Mouse (Mus musculus) heart, adult 9 months (tissue): ENCODE results near the gene Pygo2.

Experiments used
- DNase-seq, 2 experiments: peaks; one replicate each; pipeline ENCODE4 v3.0.0; 2022; ENCODE audit warnings: low spot score in 2 of 2

The Pygo2 gene

GRCm38 (mm10) chr3:89430171-89431159, at the start of gene Pygo2:
TSS of gene Pygo2 (plus strand) at chr3:89430214.
- DNase-seq: peak; percentile 97 to 98

GRCm38 (mm10) chr3:89380291-89380690, 49.7 kb upstream of the Pygo2 start:
- DNase-seq: no peak

DNA sequence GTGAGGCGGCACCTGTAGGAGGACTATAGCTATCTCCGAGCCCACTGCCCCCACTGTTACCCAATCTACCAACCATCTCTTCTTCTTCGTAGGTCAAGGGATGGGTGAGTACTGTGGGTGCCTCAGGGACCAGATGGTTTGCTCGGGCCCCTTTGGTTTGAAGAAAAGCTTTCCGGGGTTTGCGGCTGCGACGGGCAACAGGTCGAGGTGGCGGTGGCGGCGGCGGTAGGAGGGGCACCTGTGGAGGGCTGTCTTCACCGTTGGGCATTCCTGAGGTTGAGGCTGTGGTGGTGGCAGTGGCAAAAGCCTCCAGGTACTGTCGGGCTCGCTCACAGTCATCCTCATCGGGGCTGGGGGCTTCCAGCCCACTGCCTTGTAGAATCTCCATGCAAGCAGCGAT, 49.3 kb upstream of the Pygo2 start:
- DNase-seq: no peak

- DNase-seq: no peak
Measured at GRCm38 (mm10) chr3:89381233-89381632, 48.8 kb upstream of the Pygo2 start.

- no peak for DNase-seq
Measured at GRCm38 (mm10) chr3:89382033-89382882, 47.8 kb upstream of the Pygo2 start.

DNA sequence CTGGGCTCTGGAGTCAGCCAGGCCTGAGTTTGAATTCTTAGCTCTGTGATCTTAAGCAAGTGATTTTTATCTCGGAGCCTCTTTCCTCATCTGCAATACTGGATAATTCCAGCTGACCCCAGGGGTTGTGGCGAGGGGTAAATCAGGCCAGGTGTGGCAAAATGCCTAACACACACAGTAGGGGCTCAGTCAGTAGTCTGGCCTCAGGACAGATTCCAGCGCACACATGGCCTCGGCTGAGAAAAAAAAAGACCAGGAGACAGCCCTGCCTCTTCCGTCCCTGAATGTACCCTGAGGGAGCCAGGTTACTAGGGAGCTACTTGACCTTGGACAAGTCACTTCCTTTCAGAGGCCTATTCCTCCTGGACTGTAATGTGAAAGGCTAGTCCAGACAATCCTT, 47.1 kb upstream of the Pygo2 start:
- DNase-seq: no peak

DNA sequence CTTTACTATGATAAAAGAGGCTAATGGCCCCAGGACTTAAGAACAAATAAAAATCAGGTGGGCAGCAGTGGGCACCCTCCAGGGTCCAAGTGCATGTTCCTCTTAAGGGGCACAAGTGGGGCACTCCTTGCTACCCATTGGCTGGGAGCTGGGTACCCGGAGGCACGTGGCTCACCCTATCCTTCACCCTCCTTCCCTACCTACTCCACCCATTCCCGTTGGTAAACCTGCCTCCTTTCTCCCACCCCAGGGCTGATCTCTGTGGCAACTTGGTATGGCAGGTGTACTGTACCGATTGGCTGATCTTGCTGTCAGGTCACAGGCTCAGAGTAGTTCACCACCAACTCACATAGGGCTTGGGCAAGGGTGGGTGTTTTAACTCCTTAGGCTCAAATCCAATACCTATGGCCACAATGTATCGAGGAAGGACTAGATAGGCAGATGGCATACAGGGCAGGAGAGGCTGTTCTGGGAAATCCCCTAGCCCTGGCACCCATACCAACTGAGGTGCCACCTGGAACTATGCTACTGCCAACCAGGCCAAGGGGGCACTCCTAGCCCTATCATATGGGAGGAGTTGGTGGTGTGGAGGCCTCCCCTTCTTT, 46.3 kb upstream of the Pygo2 start:
- no peak for DNase-seq

- DNase-seq: no peak
Measured at GRCm38 (mm10) chr3:89384331-89385076, 45.5 kb upstream of the Pygo2 start.

DNA sequence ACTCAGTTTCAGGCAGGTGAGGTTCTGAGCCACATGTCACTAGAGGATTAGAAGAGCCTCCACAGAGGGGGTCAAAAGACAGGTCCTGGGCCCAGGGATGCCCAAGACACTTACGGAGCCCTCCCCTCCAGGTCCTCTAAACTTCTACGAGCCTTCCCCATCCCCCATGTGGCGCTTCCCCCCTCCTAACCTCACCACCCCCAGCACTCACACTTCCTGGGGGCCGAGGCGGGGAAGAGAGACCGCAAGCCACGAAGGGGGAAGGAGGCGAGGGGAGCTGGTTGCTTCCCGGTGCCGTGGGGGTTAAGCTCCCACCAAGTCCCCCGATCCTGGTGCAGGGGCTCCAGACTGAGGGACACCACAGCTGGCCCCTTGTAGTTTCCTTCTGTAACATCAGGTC, 44.6 kb upstream of the Pygo2 start:
- DNase-seq: no peak

DNA sequence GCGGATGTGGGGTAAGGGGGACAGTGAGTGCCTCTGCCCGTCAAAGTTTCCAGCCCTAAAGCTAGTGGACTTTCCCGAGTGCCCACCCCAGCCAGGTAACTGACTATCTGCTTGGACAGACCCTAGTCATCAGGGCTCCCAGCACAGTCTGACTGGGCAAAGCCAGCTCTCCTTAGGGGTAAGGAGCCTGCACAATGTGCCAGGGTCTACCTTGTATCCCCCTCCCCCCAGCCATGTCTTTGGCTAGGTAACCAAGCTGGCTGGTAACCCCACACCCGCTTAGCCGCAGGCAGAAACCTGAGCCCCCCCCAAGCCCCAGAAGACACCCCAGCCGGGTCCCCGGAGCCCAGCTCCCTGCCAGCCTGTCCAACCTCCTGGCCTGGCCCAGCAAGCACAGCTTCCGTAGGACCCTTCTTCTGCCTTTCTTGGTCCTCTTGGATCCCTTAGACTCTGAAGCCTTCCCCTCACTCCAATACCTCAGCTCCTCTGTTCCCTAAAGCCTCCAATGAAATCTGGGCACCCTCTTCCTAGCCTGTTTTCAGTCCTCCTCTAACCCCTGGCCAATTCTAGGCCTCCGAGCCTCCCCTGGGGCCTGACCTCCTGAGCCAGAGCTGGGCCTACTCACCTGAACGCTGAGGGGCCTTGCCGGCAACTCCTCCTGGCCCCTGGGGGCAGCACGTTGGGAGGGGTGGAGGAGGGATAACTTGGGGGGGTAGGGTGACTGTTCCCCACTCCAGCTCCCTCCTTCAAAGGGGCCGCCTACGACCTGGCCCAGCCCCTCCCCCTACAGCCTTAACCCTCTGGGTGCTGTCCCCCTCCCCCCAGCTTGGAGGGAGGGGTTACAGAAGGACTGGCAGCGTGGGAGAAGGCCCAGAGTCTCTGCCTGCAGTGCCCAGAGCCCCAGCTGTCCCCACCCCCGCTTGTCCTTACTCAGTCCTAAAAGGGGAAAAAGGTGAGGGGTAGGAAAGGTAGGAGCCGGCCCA, 43.3 kb upstream of the Pygo2 start:
- DNase-seq: no peak

- peak; percentile 40 to 52 for DNase-seq
Measured at GRCm38 (mm10) chr3:89387632-89388031, 42.4 kb upstream of the Pygo2 start.

DNA sequence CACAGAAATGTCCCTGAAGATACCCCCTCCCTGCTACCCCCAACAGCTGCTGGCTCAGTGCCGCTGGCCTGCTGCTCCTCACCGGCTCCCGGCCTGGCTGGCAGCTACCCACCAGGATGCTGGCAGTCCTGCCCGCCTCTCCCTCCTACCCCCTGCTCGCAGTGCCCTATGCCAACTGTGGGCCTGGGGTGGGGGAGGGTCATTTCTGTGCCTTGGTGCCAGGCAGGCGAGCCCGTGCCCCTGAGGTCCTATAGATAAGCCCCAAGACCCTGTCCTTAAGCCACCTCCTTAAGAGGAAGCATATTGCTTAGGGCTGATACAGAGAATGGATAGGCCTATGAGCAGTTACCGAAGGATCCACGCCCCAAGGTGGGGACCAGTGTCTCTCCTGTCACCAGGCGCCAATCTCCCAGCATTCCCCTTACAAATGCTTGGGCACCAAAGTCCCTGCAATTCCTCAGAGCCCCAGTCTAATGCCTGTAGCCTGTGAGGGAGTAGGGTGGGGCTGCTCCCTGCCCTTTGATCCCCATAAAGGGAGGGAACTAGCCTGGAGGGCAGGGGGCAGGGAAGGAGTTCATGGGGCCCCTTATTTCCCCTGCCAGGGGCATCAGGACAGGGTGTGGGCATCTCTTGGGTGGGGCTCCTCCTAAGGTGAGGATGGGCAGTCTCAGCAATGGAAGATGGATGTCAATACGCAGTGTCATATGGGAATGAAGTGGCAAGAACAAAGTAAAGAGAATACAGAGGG, 41.7 kb upstream of the Pygo2 start:
- peak; percentile 65 to 71 for DNase-seq

GRCm38 (mm10) chr3:89388901-89389740, 40.9 kb upstream of the Pygo2 start:
- peak in 1 of 2 experiments; percentile 47 for DNase-seq

DNA sequence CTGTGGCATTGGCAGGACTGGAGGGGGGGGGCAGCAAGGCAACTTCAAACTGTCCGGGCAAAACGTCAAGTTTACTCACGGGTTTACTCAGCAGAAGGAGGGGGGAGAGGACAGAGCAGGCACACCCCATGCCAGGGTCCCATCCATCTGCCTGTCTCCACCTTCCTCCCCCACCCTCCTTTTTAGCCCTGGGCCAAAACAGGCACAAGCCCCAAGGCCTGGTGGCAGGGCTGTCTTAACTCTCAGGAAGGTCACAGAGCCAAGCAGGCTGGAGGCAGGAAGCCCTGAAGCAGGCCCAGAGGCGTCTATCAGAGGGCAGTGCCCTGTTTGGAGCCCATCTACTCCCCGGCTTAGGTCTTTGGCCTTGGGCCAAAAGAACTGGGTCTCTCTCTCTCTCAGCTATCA, 39.9 kb upstream of the Pygo2 start:
- peak; percentile 63 to 69 for DNase-seq

GRCm38 (mm10) chr3:89390699-89391662, 39.0 kb upstream of the Pygo2 start:
- peak; percentile 32 to 42 for DNase-seq

DNA sequence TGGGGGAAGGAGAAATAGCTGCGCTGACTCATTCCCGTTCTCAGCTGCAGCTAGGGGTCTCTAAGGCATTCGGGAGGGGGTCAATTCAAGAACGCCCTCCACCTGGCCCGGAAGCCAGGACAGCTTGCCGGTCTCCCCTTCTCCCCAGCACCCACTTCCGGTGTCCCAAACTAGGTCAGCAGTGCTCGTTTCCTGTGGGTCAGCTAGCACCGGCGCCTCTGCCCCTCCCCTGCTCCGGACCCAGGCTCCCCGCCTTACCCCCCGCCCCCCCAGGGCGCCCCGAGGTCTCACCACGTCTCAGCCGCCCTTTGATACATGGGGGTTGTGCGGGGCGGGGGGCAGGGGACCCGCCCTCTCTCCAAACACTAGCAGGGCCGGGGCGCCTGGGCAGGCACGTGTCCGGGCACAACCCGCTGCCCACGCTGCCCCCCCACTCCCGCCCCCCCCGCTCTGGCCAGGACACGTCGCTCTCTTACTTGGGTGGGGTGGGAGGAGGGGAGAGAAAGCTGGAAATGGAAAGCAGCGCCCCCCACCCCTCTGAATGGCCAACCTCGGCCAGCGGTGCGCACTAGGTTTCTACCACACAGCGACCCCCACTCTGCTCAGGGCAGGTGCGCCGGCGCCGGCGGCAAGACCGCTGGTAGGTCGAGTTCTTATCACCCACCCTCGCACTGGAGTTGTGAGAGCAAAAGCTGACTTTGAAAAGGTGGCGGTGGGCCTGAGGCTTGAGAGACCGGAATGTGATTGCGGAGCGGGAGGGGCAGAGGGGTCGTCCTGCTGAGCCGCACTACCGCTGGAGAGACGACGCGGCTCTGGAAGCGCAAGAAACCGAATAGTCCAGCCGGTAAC, 38.1 kb upstream of the Pygo2 start:
- DNase-seq: peak; percentile 78 to 80
